Mouse (Mus musculus) embryonic facial prominence, embryonic 14.5 days (tissue): ENCODE measurements around the gene Kcnk16. TPM values are rescaled to one million over a fixed set of nuclear protein-coding genes. Genes with fewer than 3 reads are reported as not detected.

Experiments
- ATAC-seq: fragments of 200-750 bp; cut with Nextera tagmentation; 2 replicates; pipeline ENCODE4 v1.8.0; 2017; ENCODE audit warnings: low read depth, moderate number of reproducible peaks, moderate TSS enrichment
- DNase-seq: peaks from one replicate; pipeline ENCODE4 v3.0.0-alpha.2; 2015; ENCODE audit warnings: low spot score
- H3K27ac ChIP-seq: fragments of 300-500 bp; sonication (generic); replicated peaks from 2 replicates; pipeline ENCODE4 v1.5.1; 2014; ENCODE audit warnings: low read depth, mild to moderate bottlenecking, low read length, moderate library complexity
- H3K27me3 ChIP-seq: fragments of 300-500 bp; sonication (generic); replicated peaks from 2 replicates; pipeline ENCODE4 v1.6.1; 2014; ENCODE audit warnings: low read length; ENCODE audit not compliant: control insufficient read depth, insufficient read depth
- H3K36me3 ChIP-seq: fragments of 300-500 bp; sonication (generic); 2 replicates; pipeline ENCODE4 v1.6.1; 2014; ENCODE audit warnings: low read length, mixed read lengths; ENCODE audit not compliant: control insufficient read depth, insufficient read depth
- H3K4me1 ChIP-seq: fragments of 300-500 bp; sonication (generic); 2 replicates; pipeline ENCODE4 v1.6.1; 2014; ENCODE audit warnings: antibody characterized with exemption, low read length; ENCODE audit not compliant: control insufficient read depth, insufficient read depth
- H3K4me2 ChIP-seq: fragments of 300-500 bp; sonication (generic); 2 replicates; pipeline ENCODE4 v1.6.1; 2014; ENCODE audit warnings: low read depth, mild to moderate bottlenecking, low read length, moderate library complexity, mixed read lengths
- H3K4me3 ChIP-seq: fragments of 300-500 bp; sonication (generic); 2 replicates; pipeline ENCODE4 v1.5.1; 2014; ENCODE audit warnings: low read depth, mild to moderate bottlenecking, low read length
- H3K9ac ChIP-seq: fragments of 300-500 bp; sonication (generic); 2 replicates; pipeline ENCODE4 v1.6.1; 2014; ENCODE audit warnings: low read depth, mild to moderate bottlenecking, low read length, moderate library complexity, mixed read lengths
- H3K9me3 ChIP-seq: fragments of 300-500 bp; sonication (generic); 2 replicates; pipeline ENCODE4 v1.6.1; 2016; ENCODE audit warnings: low read length; ENCODE audit not compliant: control insufficient read depth
- WGBS: fragments of 180-500 bp; shearing (Covaris S2); extraction: QIAGEN DNeasy Blood & Tissue Kit; methylation state at CpG from one replicate; pipeline ENCODE4 v1.1.7; 2014; 5-methylcytosine and 5-hydroxymethylcytosine counted together
- polyA plus RNA-seq: library from polyadenylated mRNA; unstranded; fragments of >200 nt; fragmentation: Nextera tagmentation; extraction: Ambion mirVana; gene quantifications from 2 replicates; pipeline ENCODE4 v1.2.1, GENCODE M21; 2014

The Kcnk16 gene
- polyA plus RNA-seq, 1 experiment from 2014 or later: 0.47 TPM

DNA sequence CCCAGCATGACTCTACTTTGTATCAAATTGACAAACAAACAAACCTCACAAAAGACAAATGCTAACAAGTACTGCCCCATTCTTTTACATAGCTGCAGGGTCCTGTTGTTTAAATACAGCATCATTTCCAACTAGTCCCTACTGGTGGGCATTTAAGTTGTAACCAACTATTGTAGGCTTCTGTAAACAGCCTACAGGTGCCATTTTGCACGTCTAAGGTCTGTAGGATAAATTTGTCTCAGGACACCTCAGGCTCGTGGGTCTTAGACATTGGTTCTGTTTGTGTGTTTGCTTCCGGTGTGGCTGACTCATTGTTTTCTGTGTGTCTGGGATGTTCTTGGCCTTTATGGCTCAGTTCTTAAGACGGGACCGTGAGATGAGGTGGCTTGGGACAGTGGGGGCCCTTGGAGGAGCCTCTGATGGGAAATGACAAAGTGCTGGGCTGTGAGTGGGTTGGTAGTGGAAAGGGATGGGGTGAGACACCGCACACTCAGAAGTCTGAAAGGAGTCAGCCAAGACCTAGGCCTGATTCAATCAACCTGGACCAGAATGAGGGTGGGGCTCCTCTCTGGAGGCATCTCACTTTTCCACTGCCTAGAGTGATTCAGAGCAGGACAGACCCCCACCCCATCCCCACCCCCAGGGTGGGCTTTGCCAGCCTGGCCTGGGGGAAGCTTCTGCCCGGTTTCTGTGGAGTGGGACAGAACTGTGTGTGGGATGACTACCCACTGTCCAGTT, 52.3 kb downstream of the Kcnk16 start:
- ATAC-seq: no peak
- Histone ChIP-seq H3K4me3 (no peak overlapping the region), H3K4me2 (no peak overlapping the region), H3K9ac (no peak overlapping the region), H3K4me1 (no peaks in the 10 kb centered on the region), H3K36me3 (no peaks in the 10 kb centered on the region), H3K27ac (no peak overlapping the region), H3K27me3 (no peaks in the 10 kb centered on the region), H3K9me3 (no peaks in the 10 kb centered on the region)
- no peak for DNase-seq
- 74% methylated on average over 7 of the region's 7 CpGs for WGBS

DNA sequence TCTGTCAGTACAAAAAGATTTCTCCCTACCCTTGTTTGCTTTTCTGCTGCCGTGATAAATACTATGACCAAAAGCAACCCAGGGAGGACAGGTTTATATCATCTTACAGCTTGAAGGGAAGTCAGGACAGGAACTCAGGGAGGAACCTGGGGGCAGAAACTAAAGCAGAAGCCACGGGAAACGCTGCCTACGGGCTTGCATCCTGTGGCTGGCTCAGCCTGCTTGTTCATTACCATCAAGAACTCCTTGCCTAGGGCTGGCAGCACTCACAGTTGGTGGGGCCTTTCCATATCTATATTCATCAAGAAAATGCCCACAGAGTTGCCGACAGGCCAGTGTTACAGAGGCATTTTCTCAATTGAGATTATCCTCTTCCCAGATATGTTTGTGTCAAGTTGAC, 53.2 kb downstream of the Kcnk16 start:
- Histone ChIP-seq H3K27me3 (no peaks in the 10 kb centered on the region), H3K27ac (no peak overlapping the region), H3K4me1 (no peaks in the 10 kb centered on the region), H3K9me3 (no peaks in the 10 kb centered on the region), H3K4me3 (no peak overlapping the region), H3K36me3 (no peaks in the 10 kb centered on the region), H3K4me2 (no peak overlapping the region), H3K9ac (no peak overlapping the region)
- DNase-seq: no peak
- no peak for ATAC-seq
- WGBS: 52% methylated on average over 5 of the region's 5 CpGs

DNA sequence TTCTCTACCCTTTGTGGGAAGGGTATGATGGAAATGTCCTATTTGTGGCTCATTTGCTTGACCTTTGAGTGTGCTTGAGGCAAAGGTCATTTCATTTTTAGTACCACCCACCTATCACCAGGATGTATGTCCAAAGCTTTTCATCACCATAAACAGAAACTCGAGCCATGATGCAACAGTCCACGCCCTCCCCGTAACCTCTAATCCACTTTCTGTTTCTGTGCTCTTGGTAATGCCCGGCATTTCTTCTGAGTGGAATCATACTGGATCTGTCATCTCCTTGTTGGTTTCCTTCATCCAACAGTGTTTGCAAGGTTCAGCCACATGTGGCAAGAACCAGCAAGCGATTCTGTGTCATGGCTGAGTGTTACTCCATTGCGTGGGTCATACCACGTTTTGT, 54.9 kb downstream of the Kcnk16 start:
- 74% methylated on average over 7 of the region's 7 CpGs for WGBS
- no peaks in the 10 kb centered on the region for H3K36me3 ChIP-seq
- no peaks in the 10 kb centered on the region for H3K4me1 ChIP-seq
- H3K4me3 ChIP-seq: no peak overlapping the region
- ATAC-seq: no peak
- no peak overlapping the region for H3K4me2 ChIP-seq
- DNase-seq: no peak
- H3K27me3 ChIP-seq: no peaks in the 10 kb centered on the region
- no peaks in the 10 kb centered on the region for H3K9me3 ChIP-seq
- no peak overlapping the region for H3K9ac ChIP-seq
- H3K27ac ChIP-seq: no peak overlapping the region

DNA sequence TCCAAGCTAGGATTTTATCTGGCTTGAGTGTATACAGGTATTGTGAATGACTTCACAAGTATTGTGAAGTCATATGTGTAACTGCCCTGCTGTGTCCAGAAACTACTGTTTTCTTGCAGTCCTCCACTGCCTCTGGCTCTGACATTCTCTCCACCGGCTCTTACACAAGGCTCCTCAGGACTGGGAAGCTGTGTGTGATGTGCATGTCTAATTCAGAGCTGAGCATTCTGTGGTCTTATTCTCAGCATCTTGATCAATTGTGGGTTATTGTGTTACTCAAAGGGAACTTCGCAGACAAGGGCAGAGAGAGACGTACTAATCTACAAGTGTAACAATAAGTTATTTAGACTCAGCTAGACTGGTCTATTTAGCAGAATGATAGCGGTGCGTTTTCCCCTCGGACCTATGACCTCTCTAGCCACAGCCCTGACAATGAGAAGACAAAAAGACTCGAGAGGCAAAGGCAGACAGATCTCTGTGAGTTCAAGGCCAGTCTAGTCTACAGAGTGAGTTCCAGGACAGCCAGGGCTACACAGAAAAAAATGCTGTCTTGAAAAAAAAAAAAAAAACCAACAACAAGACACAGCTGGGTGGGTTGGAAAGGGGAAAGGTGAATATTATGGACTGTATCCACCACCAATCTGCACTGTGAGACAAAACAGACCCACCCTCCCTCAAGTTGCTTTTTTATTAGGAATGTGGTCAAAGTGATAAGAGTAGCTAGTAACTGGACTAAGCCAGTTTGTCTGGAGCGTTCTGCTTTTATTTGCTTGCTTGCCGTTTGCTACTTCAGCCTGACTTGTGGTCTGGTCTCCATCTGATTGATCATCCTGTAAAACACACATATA, 57.0 kb downstream of the Kcnk16 start:
- 67% methylated on average over 9 of the region's 9 CpGs for WGBS
- H3K4me1 ChIP-seq: no peaks in the 10 kb centered on the region
- ATAC-seq (no peak), DNase-seq (no peak)
- no peaks in the 10 kb centered on the region for H3K27me3 ChIP-seq
- H3K4me2 ChIP-seq: no peak overlapping the region
- H3K4me3 ChIP-seq: no peak overlapping the region
- no peak overlapping the region for H3K9ac ChIP-seq
- H3K9me3 ChIP-seq: no peaks in the 10 kb centered on the region
- H3K36me3 ChIP-seq: no peaks in the 10 kb centered on the region
- no peak overlapping the region for H3K27ac ChIP-seq

Other genes starting within 250 kb of the Kcnk16 start
- gene Saysd1, start 130.7 kb downstream of the Kcnk16 start, polyA plus RNA-seq: 14.2 and 14.6 TPM in 2 replicates
- 4.4 and 4.9 TPM in 2 replicates for gene Kcnk5, start 87.4 kb downstream of the Kcnk16 start, polyA plus RNA-seq
- 11.0 and 13.1 TPM in 2 replicates for gene Nudt13, start 25.5 kb upstream of the Kcnk16 start, polyA plus RNA-seq
- gene Ecd, start 78.9 kb upstream of the Kcnk16 start, polyA plus RNA-seq: 46.9 and 49.4 TPM in 2 replicates
- 32.7 and 32.8 TPM in 2 replicates for gene Fam149b, start 79.0 kb upstream of the Kcnk16 start, polyA plus RNA-seq
- 141 and 155 TPM in 2 replicates for gene Dnajc9, start 119.7 kb upstream of the Kcnk16 start, polyA plus RNA-seq
- 92.3 and 94.4 TPM in 2 replicates for gene Mrps16, start 124.4 kb upstream of the Kcnk16 start, polyA plus RNA-seq
- gene Cfap70, start 183.0 kb upstream of the Kcnk16 start, polyA plus RNA-seq: 0.77 and 3.2 TPM in 2 replicates
- gene Anxa7, start 210.9 kb upstream of the Kcnk16 start, polyA plus RNA-seq: 47.5 and 48.3 TPM in 2 replicates
- gene Mss51, start 227.7 kb upstream of the Kcnk16 start, polyA plus RNA-seq: 2.9 and 4.0 TPM in 2 replicates